Mouse (Mus musculus) lung, embryonic 14.5 days (tissue): Measurements from ENCODE around the gene Adcy1. TPM values are rescaled to one million over a fixed set of nuclear protein-coding genes. Genes with fewer than 3 reads are reported as not detected.

Experiments used
- ATAC-seq: fragments of 200-750 bp; cut with Nextera tagmentation; 2 replicates; pipeline ENCODE4 v1.8.0; 2017; ENCODE audit warnings: mild to moderate bottlenecking, moderate TSS enrichment, moderate library complexity; ENCODE audit not compliant: insufficient read depth
- DNase-seq: peaks from one replicate; pipeline ENCODE4 v3.0.0-alpha.2; 2015
- H3K27ac ChIP-seq: fragments of 300-500 bp; sonication (generic); 2 replicates; pipeline ENCODE4 v1.5.1; 2014; ENCODE audit warnings: low read depth, mild to moderate bottlenecking, moderate library complexity
- H3K27me3 ChIP-seq: fragments of 300-500 bp; sonication (generic); 2 replicates; pipeline ENCODE4 v1.6.1; 2014; ENCODE audit warnings: low read length, control low read depth; ENCODE audit not compliant: insufficient read depth
- H3K36me3 ChIP-seq: fragments of 300-500 bp; sonication (generic); 2 replicates; pipeline ENCODE4 v1.6.1; 2014; ENCODE audit warnings: control low read depth; ENCODE audit not compliant: insufficient read depth
- H3K4me1 ChIP-seq: fragments of 300-500 bp; sonication (generic); 2 replicates; pipeline ENCODE4 v1.6.1; 2014; ENCODE audit warnings: antibody characterized with exemption, control low read depth; ENCODE audit not compliant: insufficient read depth
- H3K4me2 ChIP-seq: fragments of 300-500 bp; sonication (generic); 2 replicates; pipeline ENCODE4 v1.6.1; 2014; ENCODE audit warnings: mild to moderate bottlenecking
- H3K4me3 ChIP-seq: fragments of 300-500 bp; sonication (generic); 2 replicates; pipeline ENCODE4 v1.5.1; 2014; ENCODE audit warnings: low read depth, low read length
- H3K9ac ChIP-seq: fragments of 300-500 bp; sonication (generic); 2 replicates; pipeline ENCODE4 v1.6.1; 2014
- H3K9me3 ChIP-seq: fragments of 300-500 bp; sonication (generic); 2 replicates; pipeline ENCODE4 v1.6.1; 2016; ENCODE audit warnings: low read depth, low read length, control low read depth
- CTCF ChIP-seq: IDR thresholded peaks from 2 replicates; pipeline ENCODE4 v1.5.1; 2016; ENCODE audit warnings: antibody characterized with exemption, low read depth
- WGBS: fragments of 180-500 bp; shearing (Covaris S2); extraction: QIAGEN DNeasy Blood & Tissue Kit; methylation state at CpG from one replicate; pipeline ENCODE4 v1.1.7; 2014; 5-methylcytosine and 5-hydroxymethylcytosine counted together
- polyA plus RNA-seq: library from polyadenylated mRNA; unstranded; fragments of >200 nt; fragmentation: Nextera tagmentation; extraction: Ambion mirVana; gene quantifications from 2 replicates; pipeline ENCODE4 v1.2.1, GENCODE M21; 2014

Gene Adcy1
- polyA plus RNA-seq, 1 experiment from 2014 or later: 1.5 TPM

GRCm38 (mm10) chr11:7068479-7069235 is 5.4 kb downstream of the Adcy1 start:
- WGBS: 75% methylated on average over 12 of the region's 12 CpGs
- H3K27me3 ChIP-seq: peaks cover 23% of the 10 kb centered on the region
- no peak overlapping the region for H3K27ac ChIP-seq
- H3K4me2 ChIP-seq: no peak overlapping the region
- ATAC-seq (no peak), DNase-seq (no peak)
- no peak overlapping the region for H3K4me3 ChIP-seq
- TF ChIP-seq CTCF: no peak
- H3K9ac ChIP-seq: no peak overlapping the region
- peaks cover 2% of the 10 kb centered on the region; the same call in 1 of the 2 replicates for H3K4me1 ChIP-seq
- no peaks in the 10 kb centered on the region for H3K36me3 ChIP-seq
- no peaks in the 10 kb centered on the region for H3K9me3 ChIP-seq

GRCm38 (mm10) chr11:7069762-7070161 is 6.5 kb downstream of the Adcy1 start:
- Histone ChIP-seq H3K27me3 (peaks cover 12% of the 10 kb centered on the region), H3K4me3 (no peak overlapping the region), H3K9me3 (no peaks in the 10 kb centered on the region), H3K9ac (no peak overlapping the region), H3K4me2 (no peak overlapping the region), H3K4me1 (no peaks in the 10 kb centered on the region), H3K36me3 (no peaks in the 10 kb centered on the region), H3K27ac (no peak overlapping the region)
- ATAC-seq (no peak), DNase-seq (no peak)
- WGBS: 84% methylated on average over 4 of the region's 4 CpGs
- TF ChIP-seq CTCF: no peak

- DNase-seq (no peak), ATAC-seq (no peak)
- TF ChIP-seq CTCF: no peak
- H3K27me3 ChIP-seq: no peaks in the 10 kb centered on the region; the same call in 1 of the 2 replicates
- no peak overlapping the region for H3K4me2 ChIP-seq
- H3K36me3 ChIP-seq: no peaks in the 10 kb centered on the region
- no peaks in the 10 kb centered on the region for H3K4me1 ChIP-seq
- 50% methylated on average over 6 of the region's 6 CpGs for WGBS
- no peak overlapping the region for H3K4me3 ChIP-seq
- H3K9ac ChIP-seq: no peak overlapping the region
- H3K27ac ChIP-seq: no peak overlapping the region
- H3K9me3 ChIP-seq: no peaks in the 10 kb centered on the region
Observed at GRCm38 (mm10) chr11:7071617-7072016, 8.3 kb downstream of the Adcy1 start.

- H3K27ac ChIP-seq: no peak overlapping the region
- no peaks in the 10 kb centered on the region for H3K4me1 ChIP-seq
- H3K4me3 ChIP-seq: no peak overlapping the region
- no peak overlapping the region for H3K4me2 ChIP-seq
- H3K36me3 ChIP-seq: no peaks in the 10 kb centered on the region
- ATAC-seq (no peak), DNase-seq (no peak)
- H3K9ac ChIP-seq: no peak overlapping the region
- no peaks in the 10 kb centered on the region for H3K9me3 ChIP-seq
- H3K27me3 ChIP-seq: no peaks in the 10 kb centered on the region
- no peak for TF ChIP-seq CTCF
- 86% methylated on average over 3 of the region's 3 CpGs for WGBS
Observed at GRCm38 (mm10) chr11:7073556-7073955, 10.3 kb downstream of the Adcy1 start.

GRCm38 (mm10) chr11:7076510-7076909 is 13.2 kb downstream of the Adcy1 start:
- Histone ChIP-seq H3K4me3 (no peak overlapping the region), H3K36me3 (no peaks in the 10 kb centered on the region), H3K9ac (no peak overlapping the region), H3K9me3 (no peaks in the 10 kb centered on the region), H3K4me1 (no peaks in the 10 kb centered on the region), H3K27ac (no peak overlapping the region), H3K27me3 (no peaks in the 10 kb centered on the region), H3K4me2 (no peak overlapping the region)
- TF ChIP-seq CTCF: no peak
- ATAC-seq (no peak), DNase-seq (no peak)
- 71% methylated on average over 3 of the region's 3 CpGs for WGBS

- Histone ChIP-seq H3K9ac (no peak overlapping the region), H3K4me3 (no peak overlapping the region), H3K27ac (no peak overlapping the region), H3K4me1 (no peaks in the 10 kb centered on the region), H3K9me3 (no peaks in the 10 kb centered on the region), H3K27me3 (no peaks in the 10 kb centered on the region), H3K36me3 (no peaks in the 10 kb centered on the region), H3K4me2 (no peak overlapping the region)
- DNase-seq (no peak), ATAC-seq (no peak)
- TF ChIP-seq CTCF: no peak
- 100% methylated on average over 1 of the region's 1 CpGs for WGBS
Observed at GRCm38 (mm10) chr11:7081893-7082292, 18.6 kb downstream of the Adcy1 start.

- no peak for TF ChIP-seq CTCF
- Histone ChIP-seq H3K4me1 (no peaks in the 10 kb centered on the region), H3K4me2 (no peak overlapping the region), H3K36me3 (no peaks in the 10 kb centered on the region), H3K9ac (no peak overlapping the region), H3K27ac (no peak overlapping the region), H3K27me3 (no peaks in the 10 kb centered on the region), H3K4me3 (no peak overlapping the region), H3K9me3 (no peaks in the 10 kb centered on the region)
- 93% methylated on average over 1 of the region's 1 CpGs for WGBS
- no peak for DNase-seq
- no peak for ATAC-seq
Observed at GRCm38 (mm10) chr11:7083911-7084310, 20.6 kb downstream of the Adcy1 start.

GRCm38 (mm10) chr11:7085184-7085583 is 21.9 kb downstream of the Adcy1 start:
- no peak overlapping the region for H3K4me2 ChIP-seq
- H3K9ac ChIP-seq: no peak overlapping the region
- H3K36me3 ChIP-seq: no peaks in the 10 kb centered on the region
- no peak overlapping the region for H3K27ac ChIP-seq
- H3K4me3 ChIP-seq: no peak overlapping the region
- H3K4me1 ChIP-seq: no peaks in the 10 kb centered on the region
- DNase-seq (no peak), ATAC-seq (no peak)
- WGBS: 76% methylated on average over 5 of the region's 5 CpGs
- no peaks in the 10 kb centered on the region for H3K27me3 ChIP-seq
- no peaks in the 10 kb centered on the region for H3K9me3 ChIP-seq
- TF ChIP-seq CTCF: no peak
